Mouse (Mus musculus): ENCODE data around the gene Psmd10. TPM values are rescaled to one million over a fixed set of nuclear protein-coding genes. Genes with fewer than 3 reads are reported as not detected.

Gene Psmd10
- 42.3 and 47.6 TPM in 2 replicates for polyA plus RNA-seq (2014; fragmentation: Nextera tagmentation; extraction: Ambion mirVana)

- H3K27me3 ChIP-seq (ENCODE audit: control insufficient read depth, insufficient read depth, low read length) = peaks cover 26% of the 10 kb centered on the region
- H3K27ac ChIP-seq = peak within 1 kb of the TSS; percentile 41; the same call in 1 of the 2 replicates
- H3K4me2 ChIP-seq (replicated peaks) = peak within 1 kb of the TSS; percentile 52
- peaks cover 5% of the 10 kb centered on the region; the same call in 1 of the 2 replicates for H3K36me3 ChIP-seq (replicated peaks; ENCODE audit: control insufficient read depth, insufficient read depth)
- H3K9ac ChIP-seq = peak within 1 kb of the TSS; percentile 50
- H3K4me1 ChIP-seq (replicated peaks; ENCODE audit: control insufficient read depth, insufficient read depth, low read length) = 0 out of 2 replicates have a peak, but pooled peaks cover 3% of the 10 kb centered on the region
- no peaks in the 10 kb centered on the region for H3K9me3 ChIP-seq (ENCODE audit: control insufficient read depth, low read length)
- 22% methylated on average over 23 of the region's 23 CpGs for whole genome bisulfite sequencing
- ATAC-seq (ENCODE audit: low FRiP score) = peak; percentile 99
- peak within 1 kb of the TSS; percentile 43 for H3K4me3 ChIP-seq (replicated peaks; ENCODE audit: low read length)
- DNase-seq (ENCODE audit: low spot score) = peak; percentile 88
Measured at GRCm38 (mm10) chrX:140956272-140956940, at the start of gene Psmd10, which contains the start of gene Atg4a. TSS of gene Psmd10 (minus strand) at chrX:140956728. TSS of gene Atg4a (plus strand) at chrX:140956907.

GRCm38 (mm10) chrX:140998885-140999284, 42.4 kb upstream of the Psmd10 start:
- H3K4me3 ChIP-seq (replicated peaks; ENCODE audit: low read length) = no peak overlapping the region
- no peak overlapping the region for H3K27ac ChIP-seq
- ATAC-seq (ENCODE audit: low FRiP score) (no peak), DNase-seq (ENCODE audit: low spot score) (no peak)
- H3K27me3 ChIP-seq (ENCODE audit: control insufficient read depth, insufficient read depth, low read length) = 0 out of 2 replicates have a peak, but pooled peaks cover 5% of the 10 kb centered on the region
- H3K4me2 ChIP-seq (replicated peaks) = no peak overlapping the region
- H3K4me1 ChIP-seq (replicated peaks; ENCODE audit: control insufficient read depth, insufficient read depth, low read length) = no peaks in the 10 kb centered on the region
- no peak overlapping the region for H3K9ac ChIP-seq
- no peaks in the 10 kb centered on the region for H3K36me3 ChIP-seq (replicated peaks; ENCODE audit: control insufficient read depth, insufficient read depth)
- H3K9me3 ChIP-seq (ENCODE audit: control insufficient read depth, low read length) = no peaks in the 10 kb centered on the region

GRCm38 (mm10) chrX:140997912-140998545, 41.5 kb upstream of the Psmd10 start:
- Histone ChIP-seq H3K4me2 (replicated peaks) (no peak overlapping the region), H3K9me3 (ENCODE audit: control insufficient read depth, low read length) (no peaks in the 10 kb centered on the region), H3K4me3 (replicated peaks; ENCODE audit: low read length) (no peak overlapping the region), H3K36me3 (replicated peaks; ENCODE audit: control insufficient read depth, insufficient read depth) (no peaks in the 10 kb centered on the region), H3K9ac (no peak overlapping the region), H3K27me3 (ENCODE audit: control insufficient read depth, insufficient read depth, low read length) (peaks cover 10% of the 10 kb centered on the region; the same call in 1 of the 2 replicates), H3K4me1 (replicated peaks; ENCODE audit: control insufficient read depth, insufficient read depth, low read length) (no peaks in the 10 kb centered on the region), H3K27ac (no peak overlapping the region)
- 69% methylated on average over 1 of the region's 1 CpGs for WGBS
- ATAC-seq (ENCODE audit: low FRiP score) (no peak), DNase-seq (ENCODE audit: low spot score) (no peak)

GRCm38 (mm10) chrX:140996909-140997516, 40.5 kb upstream of the Psmd10 start:
- Histone ChIP-seq H3K4me2 (replicated peaks) (no peak overlapping the region), H3K27ac (no peak overlapping the region), H3K9ac (no peak overlapping the region), H3K4me1 (replicated peaks; ENCODE audit: control insufficient read depth, insufficient read depth, low read length) (no peaks in the 10 kb centered on the region), H3K36me3 (replicated peaks; ENCODE audit: control insufficient read depth, insufficient read depth) (no peaks in the 10 kb centered on the region), H3K4me3 (replicated peaks; ENCODE audit: low read length) (no peak overlapping the region), H3K9me3 (ENCODE audit: control insufficient read depth, low read length) (no peaks in the 10 kb centered on the region), H3K27me3 (ENCODE audit: control insufficient read depth, insufficient read depth, low read length) (peaks cover 14% of the 10 kb centered on the region; the same call in 1 of the 2 replicates)
- DNase-seq (ENCODE audit: low spot score) = no peak
- 44% methylated on average over 1 of the region's 1 CpGs for WGBS
- peak; percentile 57; the same call in 1 of the 2 replicates for ATAC-seq (ENCODE audit: low FRiP score)

DNA sequence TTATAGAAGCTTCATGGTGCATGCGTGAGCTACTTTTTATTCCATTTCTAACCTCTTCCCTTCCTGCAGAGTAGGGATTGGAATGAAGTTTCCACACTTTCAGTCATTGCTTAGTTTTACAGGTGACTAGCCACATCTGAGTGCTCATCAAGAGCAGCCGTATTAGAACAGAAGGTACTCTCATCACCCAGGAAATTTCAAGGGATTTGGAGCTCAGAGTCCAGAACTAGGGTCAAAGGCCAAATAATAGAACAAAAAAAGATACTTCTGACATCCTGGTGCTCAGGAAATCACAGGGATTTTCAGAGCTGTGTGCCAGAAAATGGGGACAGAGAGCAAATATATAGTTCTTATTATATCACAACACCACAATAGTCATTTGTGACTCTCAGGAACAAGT, 28.7 kb upstream of the Psmd10 start:
- Histone ChIP-seq H3K9ac (no peak overlapping the region), H3K36me3 (replicated peaks; ENCODE audit: control insufficient read depth, insufficient read depth) (no peaks in the 10 kb centered on the region), H3K4me1 (replicated peaks; ENCODE audit: control insufficient read depth, insufficient read depth, low read length) (no peaks in the 10 kb centered on the region), H3K27me3 (ENCODE audit: control insufficient read depth, insufficient read depth, low read length) (peaks cover 71% of the 10 kb centered on the region), H3K4me3 (replicated peaks; ENCODE audit: low read length) (no peak overlapping the region), H3K4me2 (replicated peaks) (no peak overlapping the region), H3K27ac (no peak overlapping the region), H3K9me3 (ENCODE audit: control insufficient read depth, low read length) (no peaks in the 10 kb centered on the region)
- DNase-seq (ENCODE audit: low spot score) (no peak), ATAC-seq (ENCODE audit: low FRiP score) (no peak)
- WGBS = 92% methylated on average over 2 of the region's 2 CpGs

DNA sequence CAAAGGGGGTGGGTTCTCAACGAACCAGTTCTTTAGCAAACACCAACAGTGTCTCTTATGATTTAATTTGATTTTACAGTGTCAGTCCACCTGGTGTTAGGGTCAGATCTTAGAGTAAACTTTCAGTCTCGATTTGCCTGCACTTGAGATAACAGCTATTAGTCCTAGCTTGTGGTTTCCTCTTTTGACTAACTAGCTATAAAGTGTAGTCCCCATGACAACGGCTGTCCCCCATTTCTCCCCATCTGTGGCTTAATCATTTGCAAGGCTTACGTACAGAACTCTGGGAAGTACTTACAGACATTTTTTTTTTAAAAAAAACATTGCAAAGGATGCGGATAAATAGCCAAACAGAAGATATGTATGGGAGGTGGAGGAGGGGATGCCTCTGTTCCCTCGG, 28.3 kb upstream of the Psmd10 start:
- no peaks in the 10 kb centered on the region for H3K36me3 ChIP-seq (replicated peaks; ENCODE audit: control insufficient read depth, insufficient read depth)
- H3K27me3 ChIP-seq (ENCODE audit: control insufficient read depth, insufficient read depth, low read length) = peaks cover 71% of the 10 kb centered on the region
- no peak overlapping the region for H3K4me2 ChIP-seq (replicated peaks)
- 73% methylated on average over 6 of the region's 6 CpGs for WGBS
- H3K9ac ChIP-seq = no peak overlapping the region
- ATAC-seq (ENCODE audit: low FRiP score) (no peak), DNase-seq (ENCODE audit: low spot score) (no peak)
- no peak overlapping the region for H3K27ac ChIP-seq
- H3K4me3 ChIP-seq (replicated peaks; ENCODE audit: low read length) = no peak overlapping the region
- no peaks in the 10 kb centered on the region for H3K4me1 ChIP-seq (replicated peaks; ENCODE audit: control insufficient read depth, insufficient read depth, low read length)
- H3K9me3 ChIP-seq (ENCODE audit: control insufficient read depth, low read length) = no peaks in the 10 kb centered on the region

GRCm38 (mm10) chrX:140983206-140983960, 26.9 kb upstream of the Psmd10 start:
- no peaks in the 10 kb centered on the region for H3K36me3 ChIP-seq (replicated peaks; ENCODE audit: control insufficient read depth, insufficient read depth)
- no peak overlapping the region for H3K4me3 ChIP-seq (replicated peaks; ENCODE audit: low read length)
- peaks cover 64% of the 10 kb centered on the region for H3K27me3 ChIP-seq (ENCODE audit: control insufficient read depth, insufficient read depth, low read length)
- no peaks in the 10 kb centered on the region for H3K9me3 ChIP-seq (ENCODE audit: control insufficient read depth, low read length)
- 71% methylated on average over 6 of the region's 6 CpGs for WGBS
- H3K4me2 ChIP-seq (replicated peaks) = no peak overlapping the region
- no peak for DNase-seq (ENCODE audit: low spot score)
- no peaks in the 10 kb centered on the region for H3K4me1 ChIP-seq (replicated peaks; ENCODE audit: control insufficient read depth, insufficient read depth, low read length)
- no peak overlapping the region for H3K27ac ChIP-seq
- no peak for ATAC-seq (ENCODE audit: low FRiP score)
- H3K9ac ChIP-seq = no peak overlapping the region

- WGBS = 73% methylated on average over 4 of the region's 4 CpGs
- ATAC-seq (ENCODE audit: low FRiP score) (no peak), DNase-seq (ENCODE audit: low spot score) (no peak)
- Histone ChIP-seq H3K9ac (no peak overlapping the region), H3K36me3 (replicated peaks; ENCODE audit: control insufficient read depth, insufficient read depth) (no peaks in the 10 kb centered on the region), H3K4me3 (replicated peaks; ENCODE audit: low read length) (no peak overlapping the region), H3K4me1 (replicated peaks; ENCODE audit: control insufficient read depth, insufficient read depth, low read length) (no peaks in the 10 kb centered on the region), H3K27me3 (ENCODE audit: control insufficient read depth, insufficient read depth, low read length) (peaks cover 59% of the 10 kb centered on the region), H3K27ac (no peak overlapping the region), H3K4me2 (replicated peaks) (no peak overlapping the region), H3K9me3 (ENCODE audit: control insufficient read depth, low read length) (no peaks in the 10 kb centered on the region)
Measured at GRCm38 (mm10) chrX:140980163-140980562, 23.6 kb upstream of the Psmd10 start.

DNA sequence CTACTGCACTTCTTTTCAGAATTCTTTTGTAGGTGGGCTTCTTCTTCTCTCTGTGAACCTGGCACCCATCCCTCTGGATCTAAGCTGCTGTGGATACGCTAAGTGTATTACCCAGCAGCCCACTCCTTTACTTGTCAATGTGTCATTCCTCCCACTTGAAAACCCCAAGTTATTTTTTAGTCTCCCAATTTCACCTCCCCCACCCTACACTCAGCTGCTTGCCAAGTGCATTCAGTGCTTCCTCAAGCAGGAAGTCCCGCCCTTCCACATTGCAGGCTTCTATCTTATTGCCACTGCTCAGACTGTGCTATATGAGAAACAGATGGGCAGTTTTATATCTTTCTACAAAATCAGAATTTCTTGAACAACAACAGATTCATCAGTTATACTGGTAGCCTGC, 23.0 kb upstream of the Psmd10 start:
- Histone ChIP-seq H3K36me3 (replicated peaks; ENCODE audit: control insufficient read depth, insufficient read depth) (no peaks in the 10 kb centered on the region), H3K4me3 (replicated peaks; ENCODE audit: low read length) (no peak overlapping the region), H3K4me2 (replicated peaks) (no peak overlapping the region), H3K9ac (no peak overlapping the region), H3K9me3 (ENCODE audit: control insufficient read depth, low read length) (no peaks in the 10 kb centered on the region), H3K4me1 (replicated peaks; ENCODE audit: control insufficient read depth, insufficient read depth, low read length) (no peaks in the 10 kb centered on the region), H3K27me3 (ENCODE audit: control insufficient read depth, insufficient read depth, low read length) (peaks cover 62% of the 10 kb centered on the region), H3K27ac (no peak overlapping the region)
- WGBS = 85% methylated on average over 2 of the region's 2 CpGs
- ATAC-seq (ENCODE audit: low FRiP score) (no peak), DNase-seq (ENCODE audit: low spot score) (no peak)
